Mouse (Mus musculus): ENCODE measurements around the gene Plin4.

Plin4 gene

DNA sequence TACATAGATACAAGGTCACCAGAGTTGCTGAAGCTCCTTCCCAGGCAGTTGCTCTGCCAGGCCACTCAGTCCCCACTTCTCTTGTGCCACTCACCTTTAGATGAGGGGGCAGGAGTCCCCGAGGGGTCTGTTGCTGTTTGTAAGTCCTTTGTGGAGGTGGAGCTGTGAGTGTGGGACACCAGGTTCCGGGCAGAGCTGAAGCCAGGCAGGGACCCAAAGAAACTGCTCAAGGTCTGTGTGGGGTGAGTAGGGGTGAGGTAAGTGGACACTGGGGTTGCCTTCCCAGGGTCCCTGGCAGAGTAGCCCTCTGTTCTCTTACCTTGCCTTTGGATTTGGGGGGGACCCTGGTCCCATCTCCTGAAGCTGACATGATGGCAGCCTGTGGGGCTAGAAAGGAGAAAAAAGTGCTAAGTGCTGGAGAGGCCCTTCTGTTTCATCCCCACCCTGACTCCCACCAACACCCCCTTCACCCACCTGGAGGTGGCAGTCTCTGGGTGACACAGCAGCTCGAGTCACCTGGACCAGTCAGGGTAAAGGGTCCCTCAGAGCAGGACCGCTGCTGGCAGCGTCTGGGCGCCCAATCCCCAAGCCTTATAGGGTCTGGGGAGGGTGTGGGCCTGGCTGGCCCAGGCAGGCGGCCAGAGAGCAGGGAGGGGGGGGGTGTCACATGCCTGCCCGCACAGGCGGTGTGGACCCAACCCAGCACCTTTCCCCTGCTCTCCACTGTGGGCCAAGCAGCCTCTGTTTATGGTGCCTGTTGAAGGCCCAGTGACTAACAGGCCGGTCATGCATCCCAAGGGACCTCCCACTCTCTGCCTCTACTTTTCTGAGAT, at the start of gene Plin4:
Gene Plin4, minus strand, starts transcription at position 585 of the 833 bp plus-strand sequence.
- CTCF ChIA-PET = interaction anchor here (0.5 kb wide), 1 partner anchor 73 kb away, joined by 5 read pairs; no protein-coding TSS in a partner anchor

DNA sequence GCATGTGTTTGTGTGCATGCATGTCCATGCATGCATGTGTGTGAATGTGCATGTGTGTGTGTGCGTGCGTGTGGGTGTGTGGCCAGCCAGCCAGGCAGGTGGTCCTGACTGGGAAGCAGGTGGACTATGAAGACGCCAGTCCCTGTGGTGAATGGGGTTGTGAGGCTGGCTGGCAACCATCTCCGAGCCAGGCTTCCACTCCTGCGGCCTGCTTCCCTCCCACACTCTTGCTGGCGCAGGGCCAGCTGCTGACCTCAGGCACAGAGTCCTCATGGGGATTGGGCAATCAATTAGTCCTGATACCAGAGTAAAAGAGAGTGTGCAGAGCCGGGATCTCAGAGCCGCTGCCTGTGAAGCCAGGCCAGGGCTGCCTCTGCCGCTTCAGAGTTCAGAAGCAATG, 44.0 kb upstream of the Plin4 start:
- CTCF ChIA-PET = no interaction called here

DNA sequence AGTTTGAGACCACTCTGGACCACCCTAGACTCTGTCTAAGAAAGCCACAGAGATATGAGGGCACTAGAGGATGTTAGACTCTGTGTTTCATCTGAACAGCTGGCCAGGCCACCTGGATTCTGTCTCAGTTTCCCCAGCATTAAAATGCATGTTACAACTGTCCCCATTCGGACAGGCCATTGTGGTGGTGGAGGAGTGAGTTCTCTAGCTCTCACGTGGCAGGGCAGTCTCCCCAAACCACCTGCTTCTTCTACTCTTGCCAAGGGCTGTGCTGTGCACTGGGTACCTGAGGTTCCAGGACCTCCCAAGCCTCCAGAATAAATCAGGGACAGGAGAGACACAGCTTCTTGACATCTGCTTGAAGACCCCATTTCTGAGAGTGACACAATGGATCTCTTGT, 40.3 kb upstream of the Plin4 start:
- CTCF ChIA-PET = no interaction called here

DNA sequence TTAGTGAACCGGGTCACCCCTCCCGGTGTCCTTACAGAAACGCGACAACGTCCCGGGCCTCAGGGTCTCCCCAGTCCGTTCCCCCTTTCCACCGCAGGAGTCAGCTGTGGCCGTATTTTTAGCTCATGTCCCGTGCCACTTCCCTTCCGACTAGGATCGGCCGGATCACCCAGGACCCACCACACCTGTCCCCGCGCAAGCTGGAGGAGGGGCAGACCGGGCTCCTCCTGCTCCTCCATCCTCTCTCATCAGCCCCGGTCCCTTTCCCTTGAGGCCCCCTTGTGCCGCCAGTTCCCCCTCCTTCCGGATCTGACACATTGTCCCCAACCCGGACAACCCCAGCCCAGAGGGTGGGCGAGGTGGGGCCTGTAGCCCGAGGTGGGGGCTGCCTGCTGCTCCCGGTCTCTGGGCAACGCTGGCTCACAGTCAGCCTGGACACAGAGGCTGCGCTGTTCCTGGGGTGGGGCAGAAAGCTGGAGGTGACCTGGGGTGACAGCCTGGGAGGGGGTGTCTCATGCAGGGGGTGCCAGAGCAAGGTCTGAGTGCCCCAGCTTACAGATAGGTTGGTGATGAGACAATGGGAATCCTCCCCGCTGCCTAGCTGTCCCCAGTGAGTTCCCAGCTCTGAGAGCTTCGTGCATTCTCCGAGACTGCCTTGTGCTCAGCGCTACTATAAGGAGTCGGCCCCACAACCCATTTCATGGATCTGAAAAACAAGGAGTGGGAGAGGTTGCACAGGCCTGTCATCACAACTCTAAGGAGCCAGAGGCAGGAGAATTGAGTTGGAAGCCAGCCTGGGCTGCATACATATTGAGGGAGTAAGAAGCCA, 39.4 kb upstream of the Plin4 start:
- CTCF ChIA-PET = no interaction called here

DNA sequence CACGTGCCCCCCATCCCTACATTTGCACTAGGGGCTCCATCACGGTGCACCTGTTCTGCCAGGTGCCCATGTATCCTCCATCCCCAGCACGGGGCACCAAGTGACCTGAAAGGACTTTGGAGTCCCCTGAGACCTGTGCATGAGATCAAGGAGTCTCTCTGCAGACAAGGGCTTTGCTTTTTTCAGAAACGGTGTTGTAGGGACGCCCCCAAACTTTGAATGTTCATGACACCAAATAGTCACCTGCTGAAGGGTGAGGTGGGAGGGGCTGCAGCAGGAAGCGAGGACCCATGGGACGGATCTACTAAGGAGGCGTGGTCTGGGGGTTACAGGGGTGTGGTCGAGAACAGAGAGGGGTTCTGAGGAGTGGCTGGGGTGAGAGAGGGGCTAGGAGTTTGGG, 38.7 kb upstream of the Plin4 start:
- CTCF ChIA-PET = no interaction called here

DNA sequence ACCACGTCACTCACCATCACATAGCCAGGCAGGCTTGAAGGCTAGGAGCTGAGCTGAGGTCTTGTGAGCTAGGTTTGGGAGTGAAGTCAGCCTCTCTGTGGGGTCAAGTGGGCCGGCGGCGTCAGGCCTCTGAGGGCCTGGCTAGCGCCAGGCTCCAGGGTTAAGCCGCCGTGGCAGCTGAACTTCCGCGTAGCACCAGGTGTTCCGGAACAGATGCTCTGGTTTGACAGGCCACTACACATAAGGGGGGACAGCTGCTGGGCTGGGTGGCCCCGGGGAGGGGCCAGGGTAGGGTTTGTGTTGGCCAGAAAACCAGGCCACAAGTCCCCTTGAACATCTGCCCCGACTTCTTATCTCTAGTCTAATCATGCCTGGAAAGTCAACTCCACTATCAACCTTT, 37.8 kb upstream of the Plin4 start:
- CTCF ChIA-PET = no interaction called here

DNA sequence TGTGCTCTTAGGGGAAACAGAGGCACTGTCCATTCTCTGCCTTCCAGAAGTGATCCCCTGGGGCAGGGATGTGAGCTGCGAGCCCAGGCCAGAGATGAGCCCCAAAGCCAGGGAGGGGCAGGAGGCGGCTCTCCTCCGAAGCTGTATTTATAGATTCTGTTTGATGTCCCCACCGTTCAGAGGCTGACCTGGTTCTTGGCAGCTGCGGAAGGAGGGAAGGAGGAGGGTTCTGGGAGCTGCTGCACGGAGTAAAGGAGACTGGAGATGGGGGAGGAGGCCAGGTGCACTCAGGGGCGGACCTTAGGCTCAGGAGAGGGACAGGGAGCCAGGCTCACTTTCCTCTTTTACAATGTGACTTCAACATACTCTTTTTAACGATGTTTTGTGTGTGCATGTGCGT, 36.5 kb upstream of the Plin4 start:
- CTCF ChIA-PET = no interaction called here

DNA sequence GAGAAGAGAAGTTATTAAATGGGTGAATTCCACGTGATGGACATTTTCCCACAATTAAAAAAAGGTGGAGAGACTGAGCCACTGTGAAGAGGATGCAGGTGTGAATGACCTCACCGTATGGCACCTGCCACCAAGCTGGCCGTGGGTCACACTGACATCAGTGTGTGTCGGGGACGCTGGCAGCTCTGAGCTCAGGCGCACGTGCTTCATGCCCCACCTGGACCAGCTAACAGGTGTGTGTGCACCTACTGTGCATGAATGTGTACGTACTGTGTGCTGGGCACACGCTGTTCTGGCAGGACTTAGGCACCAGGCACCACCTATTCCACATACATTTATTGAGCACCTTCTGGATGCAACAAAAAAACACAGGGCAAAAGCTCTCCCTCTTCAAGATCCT, 34.9 kb upstream of the Plin4 start:
- CTCF ChIA-PET = no interaction called here

DNA sequence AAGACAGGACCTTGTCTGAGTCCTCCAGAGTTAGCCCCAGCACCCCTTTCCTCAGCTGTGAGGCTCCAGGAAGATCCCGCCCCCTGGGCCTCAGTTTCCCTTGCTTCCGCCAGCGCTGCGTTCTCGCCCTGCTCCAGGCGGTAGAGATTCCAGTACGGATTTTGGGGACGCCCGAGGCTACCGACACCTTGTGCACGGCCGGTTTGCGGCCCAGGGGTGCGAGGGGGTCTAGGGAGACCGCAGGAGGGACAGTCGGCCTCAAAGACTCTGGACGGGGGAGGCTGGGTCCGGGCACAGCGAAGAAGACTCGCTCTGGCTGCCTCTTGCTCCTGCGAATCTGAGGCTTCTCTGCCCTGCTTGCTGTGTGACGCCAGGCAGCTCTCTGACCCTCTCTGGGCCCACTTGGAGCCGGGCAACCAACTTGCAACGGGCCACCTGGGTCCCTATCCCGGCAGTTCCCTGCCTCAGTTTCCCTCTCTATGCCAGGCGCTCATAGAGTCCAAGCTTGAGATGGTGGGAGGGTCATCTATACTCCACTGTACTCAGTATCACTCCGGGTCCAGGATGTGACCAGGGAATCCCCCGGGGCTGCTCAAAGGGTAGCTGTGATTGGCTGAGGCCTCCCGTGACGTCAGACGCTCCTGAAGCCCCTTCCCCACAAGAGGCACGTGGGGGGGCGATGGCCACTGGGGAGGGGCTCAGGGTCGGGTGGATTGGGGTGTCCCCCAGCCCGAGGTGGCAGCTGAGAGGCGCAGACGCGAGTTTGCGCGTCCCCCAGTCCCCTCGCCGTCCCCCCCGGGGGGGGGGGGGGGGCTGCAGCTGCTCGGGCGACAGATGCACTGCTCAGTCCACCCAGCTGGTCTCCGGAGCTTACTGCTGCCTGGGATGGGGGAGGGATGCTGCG, 32.4 kb upstream of the Plin4 start:
- CTCF ChIA-PET = no interaction called here

DNA sequence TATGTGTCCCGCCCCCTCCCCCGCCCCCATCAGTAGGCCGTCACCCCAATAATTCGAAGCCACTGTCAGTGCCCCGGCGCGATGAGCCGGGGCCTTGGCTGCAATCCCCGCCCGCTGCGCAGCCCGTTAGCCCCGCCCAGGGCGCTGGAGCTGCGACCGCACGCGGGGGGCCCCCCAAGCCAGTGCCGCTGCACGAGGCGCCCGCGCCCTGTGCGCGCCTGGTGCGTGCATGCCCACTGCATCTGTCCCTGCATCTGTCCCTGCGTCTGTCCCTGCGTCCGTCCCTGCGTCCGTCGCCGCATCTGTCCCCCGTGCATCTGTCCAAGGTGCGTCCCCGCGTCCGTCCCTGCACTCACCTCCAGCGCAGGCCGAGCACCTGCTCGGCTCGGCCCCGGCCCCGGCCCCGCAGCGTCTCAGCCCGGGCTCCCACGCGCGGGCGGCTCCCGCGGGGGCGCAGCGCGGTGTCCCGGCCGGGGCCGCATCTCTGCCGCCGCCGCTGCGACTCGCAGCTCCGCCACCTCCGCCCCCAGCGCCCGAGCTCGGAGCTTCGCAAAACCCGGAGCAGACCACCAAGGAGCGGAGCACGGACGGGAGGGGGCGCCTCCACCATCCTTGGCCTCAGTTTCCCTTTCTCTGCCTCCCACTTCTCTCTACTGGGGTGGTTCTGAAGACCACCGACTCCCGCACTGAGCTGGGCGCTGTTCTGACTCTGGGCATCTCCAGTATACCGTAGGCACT, 30.4 kb upstream of the Plin4 start, which contains the start of gene Sema6b:
Gene Sema6b, minus strand, starts transcription at position 486 of the 738 bp plus-strand sequence.
- CTCF ChIA-PET = interaction anchor here (0.6 kb wide), 1 partner anchor 47 kb away, joined by 3 read pairs; no protein-coding TSS in a partner anchor

DNA sequence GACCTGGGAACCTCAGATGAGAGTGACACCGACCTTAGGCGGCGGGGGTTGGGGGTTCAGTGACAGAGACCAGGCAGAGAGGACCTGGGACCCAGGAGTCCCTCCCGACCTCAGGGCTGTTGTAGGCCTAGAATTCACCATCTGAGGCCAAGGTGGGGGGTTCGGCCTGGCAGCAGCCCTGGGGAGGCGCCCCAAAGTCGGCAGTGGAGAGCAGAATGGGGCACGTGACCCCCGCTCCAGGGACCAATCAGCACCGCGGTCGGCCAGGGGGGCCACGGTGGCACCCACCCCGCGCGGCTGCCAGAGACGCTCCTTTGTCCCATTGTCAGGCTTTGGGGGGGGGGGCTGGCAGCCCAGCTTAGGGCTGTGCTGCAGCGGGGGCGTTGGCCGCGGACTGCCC, 29.8 kb upstream of the Plin4 start:
- CTCF ChIA-PET = no interaction called here

DNA sequence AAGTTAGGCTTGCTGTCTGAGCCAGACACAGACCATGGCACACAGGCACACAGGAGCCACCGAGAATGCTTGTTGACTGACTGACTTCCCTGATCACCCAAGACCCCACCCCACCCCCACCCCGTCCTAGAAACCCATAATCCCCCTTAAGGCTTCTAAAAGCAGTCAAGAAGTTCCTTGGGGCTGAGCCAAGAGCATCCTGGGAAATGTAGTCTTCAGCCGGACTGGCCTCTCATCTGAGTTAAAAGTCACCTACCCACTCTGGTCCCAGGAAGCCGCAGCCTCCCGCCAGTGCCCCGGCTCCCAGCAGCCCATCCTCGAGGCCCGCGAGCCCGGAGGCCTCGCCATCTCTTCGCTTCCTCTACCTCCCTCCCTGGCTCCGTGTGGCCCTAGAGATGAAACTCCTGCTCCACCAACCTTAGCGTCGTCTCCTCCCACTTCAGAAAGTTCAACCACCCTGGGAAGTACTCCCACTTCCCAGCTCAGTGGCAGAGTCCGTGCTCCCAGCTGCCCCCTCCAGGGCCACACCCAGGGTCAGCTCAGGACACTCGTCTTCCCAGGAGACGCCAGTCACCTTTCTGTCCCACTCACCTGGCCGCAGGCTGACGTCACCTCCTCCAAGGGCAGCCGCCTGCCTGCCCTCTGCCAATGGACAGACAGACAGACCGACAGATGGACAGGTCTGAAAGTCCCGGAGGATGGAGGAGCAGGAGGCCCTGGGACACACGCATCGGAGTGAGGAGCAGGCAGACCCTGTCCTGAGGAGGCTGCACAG, 28.4 kb upstream of the Plin4 start:
- CTCF ChIA-PET = interaction anchor here (0.5 to 0.7 kb wide), 2 partner anchors 18 to 624 kb away, joined by 3 to 6 read pairs; no protein-coding TSS in a partner anchor

DNA sequence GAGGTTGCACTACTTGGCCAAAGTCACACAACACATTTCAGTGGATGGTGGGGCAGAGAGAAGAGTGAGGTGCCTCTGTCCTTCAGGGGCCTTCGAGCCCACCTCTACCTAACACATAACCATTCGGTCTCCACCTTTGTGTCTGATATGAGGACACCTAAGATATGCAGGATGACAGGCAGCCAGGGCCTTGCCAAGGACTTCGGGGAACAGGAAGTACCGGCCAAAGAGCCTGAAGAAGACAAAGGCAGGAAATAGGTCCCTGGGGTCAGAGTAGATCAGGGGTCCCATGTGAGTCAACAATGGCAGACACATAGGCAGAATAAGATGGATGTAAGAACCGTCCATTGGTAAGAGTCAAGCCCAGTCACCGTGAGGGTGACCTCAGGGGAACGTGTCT, 27.0 kb upstream of the Plin4 start:
- CTCF ChIA-PET = no interaction called here

DNA sequence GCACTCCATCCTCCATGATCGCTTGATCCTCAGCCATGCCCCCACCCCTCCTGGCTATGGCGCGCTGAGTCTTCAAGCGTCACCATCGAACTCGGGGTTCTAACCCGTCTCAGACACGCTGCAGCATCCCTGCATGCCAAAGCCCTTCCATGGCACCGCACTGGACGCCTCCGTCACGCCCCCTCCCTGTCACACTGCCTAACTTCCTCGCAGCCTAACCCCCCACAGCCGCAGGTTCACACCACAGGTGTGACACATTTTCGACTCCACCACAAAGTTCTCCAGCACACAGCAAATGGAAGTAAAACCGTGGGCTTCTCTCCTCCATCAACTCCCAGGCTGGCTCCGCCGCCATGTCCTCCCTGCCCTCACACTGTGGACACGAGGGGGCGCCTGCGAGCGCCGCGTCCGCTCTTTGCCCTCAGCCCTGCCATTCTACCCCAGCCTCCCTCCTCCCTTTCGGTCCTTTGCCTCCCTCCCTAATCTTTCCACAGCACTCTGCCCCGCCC, 24.9 kb upstream of the Plin4 start:
- CTCF ChIA-PET = interaction anchor here (0.7 to 1.2 kb wide), 3 partner anchors 26 to 149 kb away, joined by 3 to 5 read pairs (median 4); no protein-coding TSS in a partner anchor

DNA sequence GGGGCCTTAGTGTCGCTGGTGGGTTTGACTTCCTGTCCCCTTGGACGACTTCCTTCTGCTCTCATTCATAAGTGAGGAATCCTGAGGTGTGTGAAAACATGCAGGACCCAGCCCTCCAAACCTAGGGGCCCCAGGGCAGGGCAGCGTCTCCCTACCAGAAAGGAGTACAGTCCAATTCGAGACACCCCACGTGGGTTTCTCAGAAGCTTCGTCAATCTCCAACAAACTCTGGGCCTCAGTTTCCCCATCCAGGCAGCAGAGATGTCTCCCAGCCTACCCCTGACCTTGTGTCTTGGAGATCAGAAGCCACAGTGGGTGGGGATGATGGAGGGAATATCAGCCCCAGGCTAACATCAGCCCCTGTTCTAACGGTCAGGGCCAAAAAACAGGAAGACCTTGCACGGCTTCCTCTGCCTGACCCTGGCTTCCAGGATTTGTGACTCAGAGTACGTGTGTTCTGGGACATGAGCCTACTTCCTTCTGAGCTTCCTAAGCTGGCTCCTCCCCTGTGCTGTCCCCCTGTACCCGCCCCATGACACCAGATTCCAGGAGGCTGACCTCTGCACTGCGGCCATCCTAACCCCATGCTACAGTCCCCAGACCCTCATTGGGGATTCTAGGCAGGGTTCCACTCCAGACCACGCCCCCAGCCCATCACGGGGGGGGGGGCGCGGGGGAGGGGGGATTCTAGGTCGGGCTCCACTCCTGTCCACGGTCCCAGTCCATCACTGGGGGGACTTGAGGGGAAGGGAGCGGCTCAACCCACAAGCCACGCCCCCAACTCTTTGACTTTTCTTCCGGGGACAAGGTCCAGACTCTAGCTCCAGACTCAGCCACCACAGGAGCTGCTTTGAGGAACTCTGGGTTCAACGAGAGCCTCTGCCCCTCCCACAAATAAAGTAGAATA, 24.1 kb upstream of the Plin4 start:
- CTCF ChIA-PET = interaction anchor here (0.5 to 1.2 kb wide), 6 partner anchors 23 to 150 kb away, joined by 3 to 5 read pairs (median 3); no protein-coding TSS in a partner anchor

DNA sequence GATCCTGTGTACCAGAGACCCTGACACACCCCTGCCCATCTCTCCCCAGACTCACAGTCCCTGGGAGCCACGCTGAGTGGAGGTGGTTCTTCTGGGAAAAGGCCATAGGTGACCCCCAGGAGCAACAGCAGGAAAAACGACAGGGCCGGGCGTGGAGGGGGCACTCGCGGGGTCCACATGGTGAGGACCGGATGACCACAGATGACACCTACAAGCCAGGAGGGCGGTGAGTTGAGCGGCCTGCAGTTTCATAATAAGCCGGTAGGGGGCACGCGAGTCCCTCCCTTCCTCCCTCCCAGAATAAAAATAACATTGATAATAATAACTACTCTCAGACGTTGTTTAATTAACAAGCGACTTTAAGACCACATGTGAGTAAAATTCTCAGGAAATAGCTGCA, 23.1 kb upstream of the Plin4 start:
- CTCF ChIA-PET = interaction anchor here (0.5 kb wide), 1 partner anchor 111 kb away, joined by 3 read pairs; no protein-coding TSS in a partner anchor

DNA sequence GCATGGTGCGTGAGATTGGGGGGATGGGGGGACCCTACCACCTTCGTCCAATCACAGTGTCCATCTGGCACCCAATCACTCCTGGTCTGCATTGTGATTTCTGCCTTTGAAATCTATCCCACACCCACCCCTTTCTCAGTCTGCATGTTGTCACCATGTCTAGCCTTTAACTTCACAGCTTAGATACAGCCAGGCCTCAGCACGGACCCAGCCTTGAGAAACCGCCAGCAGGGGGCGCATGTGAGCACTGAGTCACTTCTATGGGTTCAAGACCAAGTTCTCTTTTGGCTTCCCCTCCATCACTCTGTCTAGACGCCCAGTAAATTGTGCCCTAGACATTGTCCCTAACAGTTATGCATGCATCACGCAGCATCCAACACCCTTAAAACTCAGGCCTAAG, 22.2 kb upstream of the Plin4 start:
- CTCF ChIA-PET = interaction anchor here (0.7 to 1.4 kb wide), 2 partner anchors 28 to 171 kb away, joined by 7 to 9 read pairs; no protein-coding TSS in a partner anchor

DNA sequence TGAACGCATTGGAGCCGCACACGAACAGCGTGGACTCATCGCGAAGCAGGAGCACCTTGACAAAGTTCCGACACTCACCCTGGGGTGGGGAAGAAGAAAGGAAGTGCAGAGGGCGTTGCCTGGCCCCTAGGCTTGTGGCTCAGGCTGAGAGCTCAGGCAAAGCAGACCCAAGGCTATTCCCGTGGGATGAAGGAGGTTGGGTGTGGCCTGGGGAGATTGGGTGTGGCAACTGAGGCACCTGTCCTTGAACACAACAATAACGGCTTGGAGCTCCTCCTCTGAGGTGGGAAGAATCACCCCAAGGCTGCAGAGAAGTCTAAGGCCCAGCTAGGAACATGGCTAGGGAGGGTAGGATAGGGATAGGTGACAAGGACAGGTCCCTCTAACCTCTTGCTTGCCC, 21.5 kb upstream of the Plin4 start:
- CTCF ChIA-PET = interaction anchor here (0.6 to 1.4 kb wide), 3 partner anchors 28 to 172 kb away, joined by 7 to 9 read pairs (median 7); no protein-coding TSS in a partner anchor

DNA sequence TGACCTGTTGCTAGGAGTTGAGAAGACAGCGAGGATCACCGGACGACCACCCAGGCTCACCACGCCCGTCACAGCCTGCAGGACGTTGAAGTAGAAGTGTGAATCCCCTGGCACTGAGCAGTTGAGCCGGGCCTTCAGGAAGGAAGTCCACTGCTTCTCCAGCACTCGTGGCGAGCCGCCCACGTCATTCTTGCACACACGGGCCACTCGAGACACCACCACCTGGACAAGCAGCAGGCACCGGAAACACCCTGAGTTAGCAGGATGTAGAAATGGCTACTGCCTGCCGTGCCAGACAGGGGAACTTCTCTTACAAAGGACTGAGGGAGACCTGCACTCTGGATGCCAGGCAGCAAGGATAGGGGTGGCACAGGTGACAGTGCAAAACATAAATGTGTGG, 18.6 kb upstream of the Plin4 start:
- CTCF ChIA-PET = no interaction called here

All from spleen, embryonic (tissue).